Mouse (Mus musculus) layer of hippocampus, postnatal 10 days (tissue): ENCODE measurements around the gene Zfp626. TPM values are rescaled to one million over a fixed set of nuclear protein-coding genes. Genes with fewer than 3 reads are reported as not detected.
"Not testable (repeated sequence)": the region's sequence is repeated elsewhere in the genome, so short reads cannot be mapped to it uniquely, and the experiment has no call there.

Experiments
- DNase-seq, 2 experiments: peaks; one replicate each; pipeline ENCODE4 v3.0.0; 2021; ENCODE audit warnings: low spot score in 2 of 2
- long read RNA-seq: library from polyadenylated mRNA; stranded (forward); transcript quantifications from one replicate; pipeline ENCODE4 v2.0.0, GENCODE M21; 2023
- total RNA-seq, 2 experiments: library from RNA; stranded (reverse); gene quantifications; 2 replicates each; pipeline ENCODE4 v1.2.3; 2021

The Zfp626 gene
- total RNA-seq, result 1 to 10 TPM; 6.2 to 7.6 TPM
- long read RNA-seq, result 0 reads

GRCm38 (mm10) chr7:27806896-27807295, at the start of gene Zfp626:
TSS of gene Zfp626 (plus strand) at chr7:27807196.
- DNase-seq, result not testable (repeated sequence)

GRCm38 (mm10) chr7:27765176-27765886, 41.7 kb upstream of the Zfp626 start:
- DNase-seq, result no peak

GRCm38 (mm10) chr7:27789306-27789705, 17.7 kb upstream of the Zfp626 start:
- DNase-seq, result no peak

DNA sequence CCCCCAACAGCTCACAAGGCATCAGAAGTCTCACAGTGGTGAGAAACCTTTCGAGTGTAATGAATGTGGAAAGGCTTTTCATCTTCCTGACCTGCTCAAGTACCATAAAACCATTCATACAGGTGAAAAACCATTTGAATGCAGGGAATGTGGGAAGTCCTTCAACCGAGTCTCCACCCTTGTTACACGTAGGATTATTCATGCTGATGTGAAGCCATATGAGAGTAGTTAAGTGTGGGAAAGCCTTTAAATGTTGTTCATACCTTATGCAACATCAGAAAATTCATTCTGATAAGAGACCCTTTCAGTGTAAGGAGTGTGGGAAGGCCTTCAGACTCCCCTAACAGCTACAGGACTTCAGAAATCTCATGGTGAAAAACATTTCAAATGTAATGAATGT, 13.1 kb upstream of the Zfp626 start:
- DNase-seq, result not testable (repeated sequence)

DNA sequence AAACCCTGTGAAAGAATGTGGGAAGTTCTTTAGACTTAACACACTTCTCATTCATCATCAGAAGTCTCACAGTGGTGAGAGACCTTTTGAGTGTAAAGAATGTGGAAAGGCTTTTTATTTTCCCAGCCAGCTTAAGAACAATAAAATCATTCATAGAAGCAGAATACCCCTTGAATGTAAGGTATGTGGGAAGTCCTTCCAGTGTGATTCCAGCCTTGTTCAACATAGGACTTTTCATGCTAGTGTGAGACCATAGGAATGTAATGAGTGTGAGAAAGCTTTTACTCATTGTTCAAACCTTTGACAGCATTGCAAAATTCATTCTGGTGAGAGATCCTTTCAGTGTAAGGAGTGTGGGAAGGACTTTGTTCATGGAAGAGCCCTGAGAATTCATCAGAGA, 12.4 kb upstream of the Zfp626 start:
- DNase-seq, result no peak

GRCm38 (mm10) chr7:27797906-27798811, 8.8 kb upstream of the Zfp626 start:
- DNase-seq, result no peak

GRCm38 (mm10) chr7:27801137-27801536, 5.9 kb upstream of the Zfp626 start:
- DNase-seq, result no peak

DNA sequence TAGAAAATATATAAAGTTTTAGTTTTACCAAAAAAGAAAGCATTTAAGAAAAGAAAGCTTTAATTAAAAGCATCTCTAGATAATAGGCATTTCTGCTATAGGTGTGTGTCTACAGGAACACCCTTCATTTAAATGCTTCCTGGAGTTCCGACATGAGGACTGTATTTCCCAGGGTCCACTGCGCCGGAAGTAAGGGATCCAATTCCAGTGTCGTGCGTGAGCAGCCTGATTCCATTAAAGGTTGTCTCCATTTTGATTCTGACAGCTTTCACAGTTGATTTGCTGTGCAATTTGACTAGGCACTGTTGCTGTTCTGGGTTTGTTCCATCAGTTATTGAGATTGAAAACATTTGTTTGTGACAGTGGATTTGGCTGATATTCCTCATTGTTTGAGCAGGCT, 4.0 kb upstream of the Zfp626 start:
- DNase-seq, result no peak

DNA sequence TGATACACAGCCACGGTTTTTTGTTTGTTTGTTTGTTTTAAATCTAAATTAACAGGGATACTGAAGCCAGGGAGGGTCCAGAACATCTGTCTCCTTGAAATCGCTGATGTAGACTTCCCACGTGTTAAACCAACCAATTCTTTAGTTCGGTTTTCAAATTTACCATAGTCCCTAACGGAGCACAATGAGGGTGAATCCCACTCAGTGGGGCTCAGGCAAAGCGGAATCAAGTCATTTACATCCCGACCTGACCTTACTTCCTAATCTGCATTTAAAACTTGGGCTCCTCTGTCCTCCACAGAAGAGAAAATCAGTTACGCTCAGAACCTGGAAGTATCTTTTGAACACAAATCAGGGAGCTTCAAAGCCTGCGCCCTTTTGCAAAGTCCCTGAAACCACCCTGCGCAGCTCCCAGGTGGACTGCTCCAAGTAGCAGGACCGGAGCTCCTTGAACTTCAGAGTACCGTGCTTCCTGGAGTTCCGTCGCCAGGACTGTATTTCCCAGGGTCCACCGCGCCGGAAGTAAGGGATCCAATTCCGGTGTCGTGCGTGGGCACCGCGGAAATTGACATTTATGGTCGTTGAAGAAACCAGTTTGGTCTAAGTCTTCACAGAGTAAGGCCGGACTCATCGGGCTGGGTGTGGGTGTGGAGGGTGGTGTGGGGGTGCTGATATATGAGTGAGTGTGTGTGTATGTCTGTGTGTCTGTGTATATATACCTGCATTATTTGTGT, 2.5 kb upstream of the Zfp626 start:
- DNase-seq, result peak; percentile 67 to 77

- not testable (repeated sequence) for DNase-seq
Measured at GRCm38 (mm10) chr7:27807305-27807704, 309 bp downstream of the Zfp626 start.

DNA sequence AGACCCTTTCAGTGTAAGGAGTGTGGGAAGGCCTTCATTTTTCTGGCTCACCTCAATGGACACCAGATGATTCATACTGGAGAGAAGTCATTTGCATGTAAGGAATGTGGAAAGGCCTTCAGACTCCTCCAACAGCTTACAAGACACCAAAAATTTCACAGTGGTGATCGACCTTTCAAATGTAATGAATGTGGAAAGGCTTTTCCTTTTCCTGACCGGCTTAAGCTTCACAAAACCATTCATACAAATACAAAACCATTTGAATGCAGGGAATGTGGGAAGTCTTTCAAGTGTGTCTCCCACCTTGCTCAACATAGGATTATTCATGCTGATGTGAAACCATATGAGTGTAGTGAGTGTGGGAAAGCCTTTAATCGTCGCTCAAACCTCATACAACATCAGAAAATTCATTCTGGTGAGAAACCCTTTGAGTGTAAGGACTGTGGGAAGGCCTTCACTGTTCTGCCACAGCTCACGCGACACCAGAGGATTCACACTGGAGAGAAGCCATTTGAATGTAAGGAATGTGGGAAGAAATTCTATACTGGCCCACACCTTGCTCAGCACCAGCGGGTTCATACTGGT, 11.6 kb downstream of the Zfp626 start:
- DNase-seq, result no peak

DNA sequence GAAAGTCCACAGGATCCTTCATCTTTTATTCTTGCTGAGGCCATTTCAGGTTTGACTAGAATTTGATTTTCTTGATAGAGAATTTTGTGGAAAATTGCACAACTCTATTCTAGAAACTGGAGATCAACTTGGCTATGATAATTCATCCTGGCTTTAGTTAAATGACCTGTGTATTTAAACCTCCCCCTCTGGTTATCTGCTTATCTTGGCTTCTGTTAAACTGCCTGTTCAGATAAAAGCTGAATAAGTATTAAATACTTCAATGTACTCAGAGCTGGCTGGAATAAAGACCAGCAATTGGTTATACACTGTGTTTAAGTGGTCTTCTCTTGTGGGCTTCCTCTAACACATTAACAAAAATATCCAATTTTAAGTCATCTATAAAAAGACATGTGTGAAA, 15.6 kb downstream of the Zfp626 start:
- DNase-seq, result no peak

GRCm38 (mm10) chr7:27834131-27834530, 27.1 kb downstream of the Zfp626 start:
- no peak for DNase-seq

GRCm38 (mm10) chr7:27837896-27838295, 30.9 kb downstream of the Zfp626 start:
- no peak for DNase-seq

- peak; percentile 84 to 88 for DNase-seq
Measured at GRCm38 (mm10) chr7:27838323-27839249, 31.6 kb downstream of the Zfp626 start, which contains the start of gene Zfp59. TSS of gene Zfp59 (plus strand) at chr7:27838607.

GRCm38 (mm10) chr7:27839596-27839995, 32.6 kb downstream of the Zfp626 start:
- DNase-seq, result no peak

GRCm38 (mm10) chr7:27840104-27840503, 33.1 kb downstream of the Zfp626 start:
- DNase-seq, result no peak

- no peak for DNase-seq
Measured at GRCm38 (mm10) chr7:27857227-27857626, 50.2 kb downstream of the Zfp626 start, which contains the start of gene Zfp607a. TSS of gene Zfp607a (plus strand) at chr7:27857527.

- no peak for DNase-seq
Measured at GRCm38 (mm10) chr7:27859301-27860251, 52.6 kb downstream of the Zfp626 start.
